Mouse (Mus musculus) midbrain, embryonic 16.5 days (tissue): Measurements from ENCODE around the gene Majin. TPM values are rescaled to one million over a fixed set of nuclear protein-coding genes. Genes with fewer than 3 reads are reported as not detected.

Source experiments
- ATAC-seq: fragments of 200-750 bp; cut with Nextera tagmentation; 2 replicates; pipeline ENCODE4 v1.8.0; 2017; ENCODE audit warnings: moderate TSS enrichment
- H3K27ac ChIP-seq: fragments of 300-500 bp; sonication (generic); 2 replicates; pipeline ENCODE4 v1.5.1; 2014; ENCODE audit warnings: mild to moderate bottlenecking, low read length, mixed read lengths
- H3K27me3 ChIP-seq: fragments of 300-500 bp; sonication (generic); 2 replicates; pipeline ENCODE4 v1.6.1; 2014; ENCODE audit warnings: low read depth, low read length, mixed read lengths; ENCODE audit not compliant: control insufficient read depth, insufficient read depth
- H3K36me3 ChIP-seq: fragments of 300-500 bp; sonication (generic); 2 replicates; pipeline ENCODE4 v1.6.1; 2014; ENCODE audit warnings: mild to moderate bottlenecking, low read length, moderate library complexity, mixed read lengths; ENCODE audit not compliant: control insufficient read depth, insufficient read depth
- H3K4me1 ChIP-seq: fragments of 300-500 bp; sonication (generic); 2 replicates; pipeline ENCODE4 v1.6.1; 2014; ENCODE audit warnings: mild to moderate bottlenecking, low read length, mixed read lengths; ENCODE audit not compliant: control insufficient read depth, insufficient read depth
- H3K4me2 ChIP-seq: fragments of 300-500 bp; sonication (generic); 2 replicates; pipeline ENCODE4 v1.6.1; 2014; ENCODE audit warnings: mild to moderate bottlenecking, low read length, mixed read lengths
- H3K4me3 ChIP-seq: fragments of 300-500 bp; sonication (generic); 2 replicates; pipeline ENCODE4 v1.5.1; 2014; ENCODE audit warnings: low read depth, mild to moderate bottlenecking, low read length, moderate library complexity, mixed read lengths
- H3K9ac ChIP-seq: fragments of 300-500 bp; sonication (generic); 2 replicates; pipeline ENCODE4 v1.6.1; 2014; ENCODE audit warnings: low read depth, low read length, mixed read lengths
- H3K9me3 ChIP-seq: fragments of 300-500 bp; sonication (generic); replicated peaks from 2 replicates; pipeline ENCODE4 v1.6.1; 2014; ENCODE audit warnings: mild to moderate bottlenecking, low read length, mixed read lengths; ENCODE audit not compliant: control insufficient read depth, poor library complexity, severe bottlenecking
- WGBS: fragments of 180-500 bp; shearing (Covaris S2); extraction: QIAGEN DNeasy Blood & Tissue Kit; methylation state at CpG from one replicate; pipeline ENCODE4 v1.1.7; 2014; 5-methylcytosine and 5-hydroxymethylcytosine counted together
- polyA plus RNA-seq: library from polyadenylated mRNA; unstranded; fragments of >200 nt; fragmentation: Nextera tagmentation; extraction: Ambion mirVana; gene quantifications from 2 replicates; pipeline ENCODE4 v1.2.1, GENCODE M21; 2015

Gene Majin
- polyA plus RNA-seq, 1 experiment from 2014 or later, result not detected

- H3K9ac ChIP-seq, result no peak overlapping the region
- no peak overlapping the region for H3K4me3 ChIP-seq
- no peak overlapping the region for H3K4me2 ChIP-seq
- H3K36me3 ChIP-seq, result no peaks in the 10 kb centered on the region
- no peaks in the 10 kb centered on the region for H3K4me1 ChIP-seq
- WGBS, result 78% methylated on average over 5 of the region's 5 CpGs
- no peaks in the 10 kb centered on the region for H3K9me3 ChIP-seq
- no peak for ATAC-seq
- no peak overlapping the region for H3K27ac ChIP-seq
- H3K27me3 ChIP-seq, result no peaks in the 10 kb centered on the region
Observed at GRCm38 (mm10) chr19:6206716-6207115, 22.5 kb downstream of the Majin start.

GRCm38 (mm10) chr19:6216046-6216705 lies 32.0 kb downstream of the Majin start:
- Histone ChIP-seq H3K4me2 (no peak overlapping the region), H3K27me3 (no peaks in the 10 kb centered on the region), H3K36me3 (no peaks in the 10 kb centered on the region), H3K9ac (no peak overlapping the region), H3K9me3 (no peaks in the 10 kb centered on the region), H3K4me1 (no peaks in the 10 kb centered on the region), H3K4me3 (no peak overlapping the region), H3K27ac (no peak overlapping the region)
- 82% methylated on average over 6 of the region's 6 CpGs for WGBS
- no peak for ATAC-seq

- 63% methylated on average over 6 of the region's 6 CpGs for WGBS
- Histone ChIP-seq H3K4me1 (no peaks in the 10 kb centered on the region), H3K9me3 (no peaks in the 10 kb centered on the region), H3K4me3 (no peak overlapping the region), H3K9ac (no peak overlapping the region), H3K36me3 (no peaks in the 10 kb centered on the region), H3K27me3 (no peaks in the 10 kb centered on the region), H3K27ac (no peak overlapping the region), H3K4me2 (no peak overlapping the region)
- no peak for ATAC-seq
Observed at GRCm38 (mm10) chr19:6218606-6219005, 34.4 kb downstream of the Majin start.

- no peak for ATAC-seq
- H3K9me3 ChIP-seq, result no peaks in the 10 kb centered on the region
- H3K36me3 ChIP-seq, result peaks cover 18% of the 10 kb centered on the region
- no peak within 1 kb of the TSS for H3K9ac ChIP-seq
- WGBS, result 34% methylated on average over 2 of the region's 2 CpGs
- no peaks in the 10 kb centered on the region for H3K4me1 ChIP-seq
- H3K4me2 ChIP-seq, result no peak within 1 kb of the TSS
- H3K4me3 ChIP-seq, result no peak within 1 kb of the TSS
- no peaks in the 10 kb centered on the region for H3K27me3 ChIP-seq
- no peak within 1 kb of the TSS for H3K27ac ChIP-seq
Observed at GRCm38 (mm10) chr19:6226135-6226534, 41.9 kb downstream of the Majin start, which contains the start of gene Gpha2. Gene Gpha2, plus strand, starts transcription at chr19:6226380.

GRCm38 (mm10) chr19:6226763-6227162 lies 42.6 kb downstream of the Majin start:
- 88% methylated on average over 14 of the region's 14 CpGs for WGBS
- Histone ChIP-seq H3K27me3 (no peaks in the 10 kb centered on the region), H3K4me2 (no peak overlapping the region), H3K9me3 (no peaks in the 10 kb centered on the region), H3K4me3 (no peak overlapping the region), H3K9ac (no peak overlapping the region), H3K4me1 (no peaks in the 10 kb centered on the region), H3K36me3 (peaks cover 18% of the 10 kb centered on the region), H3K27ac (no peak overlapping the region)
- no peak for ATAC-seq

- no peaks in the 10 kb centered on the region for H3K27me3 ChIP-seq
- H3K9me3 ChIP-seq, result no peaks in the 10 kb centered on the region
- H3K27ac ChIP-seq, result no peak overlapping the region
- no peak overlapping the region for H3K4me2 ChIP-seq
- no peak overlapping the region for H3K9ac ChIP-seq
- no peak overlapping the region for H3K4me3 ChIP-seq
- no peaks in the 10 kb centered on the region for H3K4me1 ChIP-seq
- 79% methylated on average over 4 of the region's 4 CpGs for WGBS
- ATAC-seq, result no peak
- H3K36me3 ChIP-seq, result peaks cover 26% of the 10 kb centered on the region
Observed at GRCm38 (mm10) chr19:6227864-6228263, 43.7 kb downstream of the Majin start.

GRCm38 (mm10) chr19:6230411-6230810 lies 46.2 kb downstream of the Majin start:
- peaks cover 26% of the 10 kb centered on the region for H3K36me3 ChIP-seq
- H3K4me1 ChIP-seq, result peaks cover 13% of the 10 kb centered on the region
- H3K27ac ChIP-seq, result no peak overlapping the region
- no peak overlapping the region for H3K4me3 ChIP-seq
- WGBS, result 91% methylated on average over 4 of the region's 4 CpGs
- ATAC-seq, result no peak
- no peak overlapping the region for H3K9ac ChIP-seq
- H3K9me3 ChIP-seq, result no peaks in the 10 kb centered on the region
- H3K4me2 ChIP-seq, result no peak overlapping the region
- no peaks in the 10 kb centered on the region for H3K27me3 ChIP-seq

- Histone ChIP-seq H3K4me2 (no peak overlapping the region), H3K9ac (no peak overlapping the region), H3K27ac (no peak overlapping the region), H3K9me3 (no peaks in the 10 kb centered on the region), H3K36me3 (peaks cover 26% of the 10 kb centered on the region), H3K27me3 (no peaks in the 10 kb centered on the region), H3K4me1 (peaks cover 13% of the 10 kb centered on the region), H3K4me3 (no peak overlapping the region)
- no peak for ATAC-seq
- WGBS, result 92% methylated on average over 2 of the region's 2 CpGs
Observed at GRCm38 (mm10) chr19:6231036-6231435, 46.8 kb downstream of the Majin start.

- Histone ChIP-seq H3K9ac (no peak overlapping the region), H3K4me1 (peaks cover 16% of the 10 kb centered on the region), H3K4me2 (no peak overlapping the region), H3K4me3 (no peak overlapping the region), H3K27me3 (no peaks in the 10 kb centered on the region), H3K36me3 (peaks cover 22% of the 10 kb centered on the region), H3K9me3 (no peaks in the 10 kb centered on the region), H3K27ac (no peak overlapping the region)
- WGBS, result 87% methylated on average over 16 of the region's 16 CpGs
- no peak for ATAC-seq
Observed at GRCm38 (mm10) chr19:6233647-6234046, 49.5 kb downstream of the Majin start.
